ENCODE assay signal across 8 mouse cellular contexts in the genomic region with DNA sequence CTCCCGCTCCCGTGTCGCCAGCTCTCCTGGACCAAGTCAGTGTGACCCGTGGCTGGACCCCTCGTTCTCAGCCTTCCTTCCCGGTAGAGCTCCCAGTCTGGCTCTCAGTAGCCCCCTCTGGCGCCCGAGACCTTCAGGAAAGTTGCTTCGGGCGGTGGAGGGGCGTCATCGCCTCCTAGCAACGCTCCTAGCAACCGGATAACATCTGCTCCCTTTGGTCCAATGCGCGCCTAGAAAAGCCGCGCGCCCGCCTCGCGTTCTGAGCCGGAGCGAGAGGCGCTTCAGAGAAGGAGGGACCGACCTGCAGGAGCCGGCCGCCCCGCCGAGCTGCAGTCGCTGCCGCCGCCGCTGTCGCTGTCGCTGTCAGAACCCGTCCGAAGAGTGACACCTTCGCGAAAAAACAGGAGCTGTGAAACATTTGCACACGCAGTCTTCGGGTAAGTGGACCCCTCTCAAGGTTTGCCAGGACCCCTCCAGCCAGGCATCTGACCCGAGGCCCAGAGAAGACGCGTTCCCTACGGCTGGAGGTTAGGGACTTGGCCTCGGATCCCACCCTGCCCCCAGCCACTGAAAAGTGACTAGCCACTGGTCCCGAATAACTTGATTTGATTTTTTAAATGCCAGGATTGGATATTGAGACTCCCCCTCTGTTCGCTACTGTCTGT. TPM values are rescaled to one million over a fixed set of nuclear protein-coding genes. Genes with fewer than 3 reads are reported as not detected.
DNase-seq lines count a peak whose midpoint lies in the region; ATAC-seq lines count a peak whose summit lies in the region.
"Had no signal": no experiment of that assay in that cellular context is flagged by ENCODE, and none has a peak within 500 bp of the region (broad histone marks: within the 10 kb centered on the region; RNA-seq: fewer than 3 reads in every experiment).

No protein-coding gene starts in this region.

- peaks cover 23% of the 10 kb centered on the region for H3K4me1 ChIP-seq in forebrain, embryonic 15.5 days
- no peaks in the 10 kb centered on the region for H3K4me1 ChIP-seq in liver, embryonic 13.5 days (replicated peaks)
- peaks cover 32% of the 10 kb centered on the region for H3K4me1 ChIP-seq in neural tube, embryonic 13.5 days (replicated peaks)

- ATAC-seq in forebrain, embryonic 15.5 days (replicated peaks): peak; percentile 98
- peak; percentile 31; the same call in 1 of the 2 replicates for ATAC-seq in liver, embryonic 13.5 days (ENCODE audit: low read depth)
- ATAC-seq in neural tube, embryonic 13.5 days (ENCODE audit: low read depth): peak; percentile 94

- WGBS in forebrain, embryonic 15.5 days: under 1% methylated on average over 49 of the region's 49 CpGs
- WGBS in liver, embryonic 13.5 days (ENCODE audit: insufficient replicate concordance): 2% methylated on average over 49 of the region's 49 CpGs
- under 1% methylated on average over 49 of the region's 49 CpGs for WGBS in neural tube, embryonic 13.5 days

- H3K27me3 ChIP-seq in forebrain, embryonic 15.5 days: no peaks in the 10 kb centered on the region
- peaks cover 32% of the 10 kb centered on the region for H3K27me3 ChIP-seq in liver, embryonic 13.5 days
- peaks cover 28% of the 10 kb centered on the region for H3K27me3 ChIP-seq in neural tube, embryonic 13.5 days

- peak overlapping the region; percentile 49 for H3K9ac ChIP-seq in forebrain, embryonic 15.5 days (replicated peaks)
- H3K9ac ChIP-seq in liver, embryonic 13.5 days: no peak overlapping the region
- peak overlapping the region; percentile 67 for H3K9ac ChIP-seq in neural tube, embryonic 13.5 days

- H3K27ac ChIP-seq in forebrain, embryonic 15.5 days (replicated peaks): 0 out of 2 replicates have a peak overlapping the region, but pooled peaks have one; percentile 1
- H3K27ac ChIP-seq in liver, embryonic 13.5 days: no peak overlapping the region
- no peak overlapping the region; the same call in 1 of the 2 replicates for H3K27ac ChIP-seq in neural tube, embryonic 13.5 days (replicated peaks)

- peak overlapping the region; percentile 77 for H3K4me2 ChIP-seq in forebrain, embryonic 15.5 days (replicated peaks)
- peak overlapping the region; percentile 45 for H3K4me2 ChIP-seq in liver, embryonic 13.5 days
- H3K4me2 ChIP-seq in neural tube, embryonic 13.5 days: peak overlapping the region; percentile 90

- intact Hi-C loops in heart, postnatal 10 days (cut with DNase I): no loop called here

- peak overlapping the region; percentile 45 for H3K4me3 ChIP-seq in forebrain, embryonic 15.5 days
- H3K4me3 ChIP-seq in liver, embryonic 13.5 days (replicated peaks): no peak overlapping the region; the same call in 1 of the 2 replicates
- peak overlapping the region; percentile 48 for H3K4me3 ChIP-seq in neural tube, embryonic 13.5 days

- peak; percentile 61 to 75 for DNase-seq in cerebellum, adult 18-20 months
- peak; percentile 82 to 84 for DNase-seq in heart, postnatal 10 days
- peak; percentile 22 to 46 for DNase-seq in kidney, postnatal 36 days
- DNase-seq in liver, embryonic 13.5 days: peak; percentile 20
- DNase-seq in thymus, postnatal 0 days (ENCODE audit: low spot score): peak; percentile 32

- H3K9me3 ChIP-seq in forebrain, embryonic 15.5 days: no peaks in the 10 kb centered on the region
- no peaks in the 10 kb centered on the region for H3K9me3 ChIP-seq in liver, embryonic 13.5 days (replicated peaks)
- no peaks in the 10 kb centered on the region for H3K9me3 ChIP-seq in neural tube, embryonic 13.5 days

- H3K36me3 ChIP-seq in forebrain, embryonic 15.5 days: no peaks in the 10 kb centered on the region
- H3K36me3 ChIP-seq in liver, embryonic 13.5 days: no peaks in the 10 kb centered on the region
- no peaks in the 10 kb centered on the region for H3K36me3 ChIP-seq in neural tube, embryonic 13.5 days

RNA-seq across cellular contexts. Expression of a gene that starts 32.0 kb away (rescaled TPM):
- polyA plus RNA-seq in forebrain, embryonic 15.5 days (2015; fragmentation: Nextera tagmentation; extraction: Ambion mirVana): not detected in 2 replicates
- not detected for total RNA-seq in heart, postnatal 10 days (2021)
- not detected in 2 replicates for polyA plus RNA-seq in liver, embryonic 13.5 days (2015; fragmentation: Nextera tagmentation; extraction: Ambion mirVana)
- not detected in 2 replicates for polyA plus RNA-seq in neural tube, embryonic 13.5 days (2015; fragmentation: Nextera tagmentation; extraction: Ambion mirVana)
- not detected in 2 replicates for polyA plus RNA-seq in thymus, postnatal 0 days (2015; fragmentation: Nextera tagmentation; extraction: Ambion mirVana)
- polyA plus RNA-seq: gonadal fat pad, adult 2 months had no signal

Comparison
In these comparisons a context has a peak if more than half of its experiments do, and no peak if none do; other contexts are left out.
1. DNase-seq: peak in every context shown above with its lines; median percentile 83 in heart, postnatal 10 days; 68 in cerebellum, adult 18-20 months; 34 in kidney, postnatal 36 days; 32 in thymus, postnatal 0 days; 20 in liver, embryonic 13.5 days.
2. ATAC-seq: peak in every context shown above with its lines; median percentile 98 in forebrain, embryonic 15.5 days; 94 in neural tube, embryonic 13.5 days; 31 in liver, embryonic 13.5 days.